Mouse (Mus musculus) erythroblast, embryonic 14.5 days (primary cell): ENCODE data around the gene Mcur1.

Source experiments
- GATA1 ChIP-seq: IDR thresholded peaks from 2 replicates; pipeline ENCODE4 v1.6.1; 2012; ENCODE audit warnings: low read length, inconsistent platforms, mixed read lengths
- TAL1 ChIP-seq: IDR thresholded peaks from 3 replicates; pipeline ENCODE4 v1.6.1; 2012; ENCODE audit warnings: low read length, inconsistent platforms, mixed read lengths

DNA sequence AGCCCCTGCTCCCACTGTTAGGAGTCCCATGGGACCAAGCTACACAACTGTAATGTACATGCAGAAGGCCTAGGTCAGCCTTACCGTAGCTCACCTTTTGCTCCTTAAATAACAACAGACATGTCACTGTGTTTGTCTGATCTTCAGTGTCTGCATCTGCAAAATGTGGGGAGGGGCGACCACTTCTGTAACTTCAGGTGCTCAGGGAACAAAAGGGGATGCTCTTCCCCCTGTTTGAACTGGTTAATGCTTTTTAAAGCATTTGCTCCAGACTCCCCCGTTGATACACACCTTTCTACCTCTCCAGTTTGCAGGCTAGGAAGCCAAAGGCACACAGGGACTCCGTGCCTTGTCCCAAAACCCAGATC is 59.5 kb downstream of the Mcur1 start:
- TF ChIP-seq TAL1 (no peak), GATA1 (no peak)
